Mouse (Mus musculus): ENCODE results near the gene Rnf114.

Rnf114 gene

DNA sequence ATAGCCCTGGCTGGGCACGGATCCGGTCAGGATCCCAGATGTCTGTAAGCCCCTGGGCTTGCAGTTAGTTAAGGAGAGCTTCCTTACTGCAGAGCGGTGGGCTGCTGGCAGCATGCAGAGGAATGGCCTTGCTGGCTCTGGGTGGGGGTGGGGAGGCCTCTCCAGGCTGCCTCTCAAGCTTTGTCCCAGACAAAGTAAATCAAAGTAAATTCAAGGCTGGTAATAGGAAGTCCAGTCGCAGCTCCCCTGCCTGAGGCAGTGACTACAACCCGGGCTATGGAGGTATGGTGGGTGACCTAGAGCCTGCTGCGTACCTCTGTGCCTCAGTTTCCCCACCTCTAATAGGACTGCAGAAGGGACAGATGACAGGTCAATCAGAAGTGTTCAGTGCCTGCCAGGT, 48.9 kb downstream of the Rnf114 start:
- no peak for DNase-seq

DNA sequence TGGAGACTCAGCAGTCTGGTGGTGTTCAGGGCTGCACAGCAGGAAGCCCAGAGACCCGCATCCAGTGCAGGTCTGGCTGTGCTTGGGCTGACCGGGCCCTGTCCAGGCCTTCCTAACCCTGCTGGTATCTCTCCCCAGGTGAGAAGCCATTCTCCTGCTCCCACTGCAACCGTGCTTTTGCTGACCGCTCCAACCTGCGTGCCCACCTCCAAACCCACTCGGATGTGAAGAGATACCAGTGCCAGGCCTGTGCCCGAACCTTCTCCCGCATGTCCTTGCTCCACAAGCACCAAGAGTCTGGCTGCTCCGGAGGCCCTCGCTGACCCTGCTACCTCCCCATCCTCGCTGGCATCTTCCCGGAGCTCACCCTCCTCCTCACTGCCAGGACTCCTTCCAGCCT, 49.3 kb downstream of the Rnf114 start:
- DNase-seq: no peak

DNA sequence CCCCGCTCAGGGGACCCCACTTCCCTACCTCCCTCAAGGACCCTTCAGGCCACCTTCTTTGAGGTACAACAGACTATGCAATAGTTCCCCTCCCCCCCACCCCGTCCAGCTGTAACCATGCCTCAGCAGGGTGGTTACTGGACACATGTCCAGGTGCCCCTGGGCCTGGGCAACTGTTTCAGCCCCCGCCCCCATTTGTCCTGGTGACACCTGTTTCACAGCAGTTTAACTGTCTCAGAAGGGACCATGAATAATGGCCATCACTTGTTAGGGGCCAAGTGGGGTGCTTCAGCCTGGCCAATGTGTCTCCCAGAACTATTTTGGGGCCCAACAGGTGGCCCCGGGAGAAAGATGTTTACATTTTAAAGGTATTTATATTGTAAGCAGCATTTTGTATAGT, 49.9 kb downstream of the Rnf114 start:
- DNase-seq: no peak

DNA sequence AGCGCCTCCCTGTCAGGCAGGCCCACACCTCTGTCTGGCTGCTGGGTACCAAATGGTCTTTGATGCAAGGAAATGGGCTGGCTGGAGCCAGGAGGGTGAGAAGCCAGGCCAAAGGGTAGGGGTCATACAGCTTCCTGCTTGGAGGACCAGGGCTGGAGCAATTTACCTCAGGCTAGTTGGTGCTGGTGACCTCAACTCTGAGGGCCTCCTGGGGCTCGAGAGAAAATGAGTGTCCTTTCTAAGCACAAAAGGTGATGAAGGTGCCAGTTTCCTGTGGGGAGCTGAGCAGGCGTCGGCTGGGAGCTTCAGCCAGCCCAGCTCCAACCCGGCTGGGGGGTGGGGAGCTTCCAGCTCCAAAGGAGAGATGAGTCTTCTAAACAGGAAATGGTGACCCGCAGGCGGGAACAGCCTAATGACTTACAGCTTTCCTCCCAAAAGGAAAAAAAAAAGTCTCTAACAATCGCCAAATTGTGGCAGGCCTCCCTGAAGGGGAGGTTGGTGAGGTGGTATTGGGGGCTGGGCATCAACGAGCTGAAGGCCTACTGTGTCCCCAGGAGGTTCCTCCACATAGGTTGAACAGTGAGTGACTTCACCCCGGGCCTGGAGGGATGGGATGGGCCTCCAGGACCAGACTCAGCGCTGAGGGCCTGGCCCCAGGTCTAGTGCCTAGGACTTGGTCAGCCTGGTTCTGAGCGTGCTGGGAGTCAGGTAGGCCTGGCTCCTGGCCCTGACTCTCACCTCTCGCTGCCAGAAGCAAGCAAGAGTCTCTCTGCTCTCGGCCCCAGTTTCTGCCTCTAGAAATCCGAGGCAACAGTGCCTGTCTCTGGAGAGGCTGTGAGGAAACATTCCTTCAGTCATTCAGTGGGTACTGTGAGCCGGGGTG, 50.9 kb downstream of the Rnf114 start:
- DNase-seq: no peak

DNA sequence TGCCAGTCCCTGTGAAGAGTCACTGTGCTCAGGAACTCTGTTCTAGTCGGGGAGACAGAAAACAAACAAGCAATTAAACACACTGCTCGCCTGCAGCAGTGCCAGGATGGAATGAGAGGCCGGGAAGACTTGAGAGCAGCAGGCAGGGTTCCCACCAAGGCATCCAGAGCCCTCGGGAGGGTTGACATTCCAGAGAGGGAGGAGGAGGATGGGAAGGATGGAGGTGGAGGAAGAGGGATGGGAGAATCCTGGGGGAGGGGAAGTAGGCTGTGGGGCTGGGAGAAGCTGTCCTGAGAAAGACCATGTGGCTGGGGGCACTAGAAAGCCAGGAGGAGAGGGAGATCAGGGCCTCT, 51.5 kb downstream of the Rnf114 start:
- no peak for DNase-seq

DNA sequence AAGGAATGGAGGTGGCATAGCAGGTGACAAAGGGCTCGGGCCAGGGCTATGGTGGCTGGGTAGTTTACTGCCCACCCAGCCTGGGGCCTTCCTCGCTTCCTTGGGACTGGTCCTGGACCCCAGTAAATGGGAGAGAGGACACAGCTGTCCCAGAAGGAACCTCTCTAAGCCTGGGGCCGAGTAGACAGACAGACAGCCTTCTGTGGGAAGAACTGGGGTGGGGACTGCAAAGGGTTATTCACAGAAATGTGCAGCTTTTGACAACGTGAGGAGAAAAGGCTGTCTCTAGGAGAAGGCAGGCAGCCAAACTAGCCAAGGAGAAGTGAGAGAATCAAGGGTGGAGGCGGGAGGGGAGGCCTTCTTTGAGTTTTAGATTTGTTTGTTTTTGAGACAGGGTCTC, 52.0 kb downstream of the Rnf114 start:
- DNase-seq: no peak

DNA sequence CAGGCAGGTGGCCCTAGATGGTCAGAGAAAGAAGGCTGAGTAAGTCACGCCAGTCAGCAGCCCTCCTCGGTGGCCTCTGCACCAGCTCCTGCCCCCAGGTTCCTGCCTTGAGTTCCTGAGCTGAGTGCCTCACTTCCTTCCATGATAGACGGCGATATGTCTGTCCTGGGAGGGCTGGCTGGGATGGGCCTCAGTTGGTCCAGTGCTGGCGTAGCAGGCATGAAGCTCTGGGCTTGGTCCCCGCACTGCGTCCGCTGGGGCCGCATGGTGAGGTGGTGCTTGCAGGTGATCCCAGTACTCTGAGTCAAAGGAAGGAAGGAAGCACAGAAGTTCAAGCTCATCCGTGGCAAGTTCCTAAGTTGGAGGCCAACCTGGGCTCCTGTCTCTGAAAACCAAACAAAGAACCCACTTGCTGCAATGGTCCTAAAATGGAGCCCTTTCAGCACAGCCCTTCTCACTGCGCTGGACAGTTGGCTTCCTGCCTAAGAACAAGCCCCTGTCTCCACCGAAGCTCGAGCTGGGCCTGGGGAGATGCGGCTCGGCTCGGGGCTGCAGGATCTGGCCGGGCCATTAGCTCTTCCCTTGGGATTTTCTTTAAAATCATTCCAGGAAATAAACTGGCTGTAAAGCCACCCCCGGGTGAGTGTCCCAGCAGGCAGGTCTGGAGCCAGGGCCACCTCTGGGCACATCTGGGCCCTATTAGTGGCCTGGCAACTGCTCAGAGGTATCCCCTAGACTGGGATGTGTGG, 54.2 kb downstream of the Rnf114 start:
- DNase-seq: no peak

DNA sequence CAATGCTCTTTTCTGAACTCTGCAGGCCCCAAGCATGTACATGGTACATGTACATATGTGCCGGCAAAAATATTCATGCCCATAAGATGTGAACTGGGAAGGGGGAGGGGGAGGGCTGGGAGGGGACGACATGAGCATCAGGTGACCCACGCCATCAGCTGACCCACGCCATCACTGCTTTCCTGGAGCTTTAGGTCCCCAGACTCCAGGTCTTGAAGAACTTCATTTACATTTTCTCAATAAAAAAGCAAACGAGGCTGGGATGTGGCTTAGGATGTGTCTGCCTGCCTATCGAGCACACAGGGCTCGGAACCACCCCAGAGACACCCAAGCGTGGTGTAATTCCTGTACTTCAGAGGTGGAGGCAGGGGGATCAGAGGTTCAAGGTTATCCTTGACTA, 55.0 kb downstream of the Rnf114 start:
- no peak for DNase-seq

DNA sequence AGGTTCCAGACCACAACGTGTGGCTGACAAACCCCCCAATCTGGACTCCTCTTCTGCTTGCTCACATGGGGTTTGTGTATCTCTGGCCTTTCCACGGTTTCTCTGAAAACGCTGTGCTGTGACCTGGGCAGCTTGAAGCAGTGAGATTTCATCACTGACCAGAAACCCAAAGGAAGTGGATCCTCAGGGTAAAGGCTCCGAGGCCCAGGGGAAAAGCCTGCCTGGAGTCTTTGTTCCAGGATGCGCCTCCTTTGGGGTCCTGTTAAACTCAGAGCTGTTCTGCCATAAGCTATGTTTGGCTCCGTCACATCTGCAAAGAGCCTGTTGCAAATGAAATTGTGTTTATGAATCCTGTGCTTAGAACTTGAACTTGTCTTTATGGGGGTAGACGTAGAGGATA, 56.5 kb downstream of the Rnf114 start:
- DNase-seq: no peak

DNA sequence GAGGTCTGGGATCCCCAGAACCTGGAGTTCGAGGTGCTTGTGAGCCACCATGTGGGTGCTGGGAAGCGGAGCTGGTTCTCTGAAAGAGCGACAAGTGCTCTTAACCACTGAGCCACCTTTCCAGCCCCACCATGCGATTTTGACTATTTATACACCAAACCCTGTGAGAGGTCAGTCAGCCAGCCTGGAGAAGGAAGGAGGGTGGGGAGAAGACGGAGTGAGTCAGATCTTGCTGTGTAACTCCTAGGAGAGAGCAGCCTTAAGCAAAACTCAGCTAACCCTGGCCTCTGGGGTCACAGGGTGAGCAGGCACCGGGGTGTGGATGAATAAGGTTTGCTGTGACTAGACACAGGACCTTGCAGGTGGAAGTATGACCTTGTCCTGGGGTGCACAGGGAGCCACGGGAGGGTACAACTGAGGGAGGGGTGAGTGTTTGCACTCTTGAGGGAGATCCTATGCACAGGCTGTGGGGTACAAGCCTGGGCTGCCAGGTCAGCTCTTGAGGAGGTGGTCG, 58.0 kb downstream of the Rnf114 start:
- no peak for DNase-seq

DNA sequence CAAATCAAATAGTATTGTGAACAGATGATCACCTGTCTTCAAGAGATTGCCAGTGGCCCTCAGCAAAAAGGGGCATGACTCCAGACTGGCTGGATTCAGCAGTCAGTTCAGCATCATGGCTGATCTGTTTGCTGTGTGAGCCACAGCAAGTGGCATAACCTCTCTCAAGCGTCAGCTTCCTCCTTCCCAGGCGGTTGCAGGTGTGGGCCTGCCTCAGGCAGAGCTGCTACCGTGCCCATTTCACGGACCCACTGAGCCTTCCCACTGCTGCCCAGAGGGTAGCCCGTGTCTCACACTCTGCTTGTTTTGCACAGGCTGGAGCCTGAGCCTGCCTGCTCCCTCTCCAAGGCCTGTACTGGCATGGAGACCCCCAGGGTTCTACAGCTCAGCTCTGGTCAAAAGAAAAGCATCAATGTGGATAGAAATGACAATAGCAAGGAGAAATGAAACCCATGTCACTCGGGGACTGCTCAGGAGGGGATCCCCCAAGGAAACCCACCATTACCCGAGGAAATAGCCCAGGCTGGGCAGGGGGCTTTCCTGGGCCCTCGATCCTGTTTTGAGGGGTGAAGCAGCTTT, 59.0 kb downstream of the Rnf114 start:
- peak; percentile 45 for DNase-seq

DNA sequence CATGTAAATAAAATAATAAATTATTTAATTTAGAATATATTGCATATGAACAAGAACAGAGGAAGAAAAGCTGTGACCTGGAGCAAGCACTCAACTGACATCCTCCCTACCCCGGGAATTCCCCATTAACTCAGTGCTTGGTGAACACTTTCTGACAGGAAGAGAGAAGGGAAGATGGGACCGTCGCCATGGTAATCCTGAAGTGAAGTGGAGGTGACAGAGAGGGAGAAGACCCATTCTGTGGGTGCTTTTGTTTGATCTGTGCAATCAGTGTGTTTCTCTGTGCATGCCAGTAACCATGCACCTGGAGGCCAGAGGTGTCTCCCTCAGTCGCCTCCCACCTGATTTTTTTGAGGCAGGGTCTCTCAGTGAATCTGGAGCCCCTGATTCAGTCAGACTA, 59.8 kb downstream of the Rnf114 start:
- DNase-seq: no peak

DNA sequence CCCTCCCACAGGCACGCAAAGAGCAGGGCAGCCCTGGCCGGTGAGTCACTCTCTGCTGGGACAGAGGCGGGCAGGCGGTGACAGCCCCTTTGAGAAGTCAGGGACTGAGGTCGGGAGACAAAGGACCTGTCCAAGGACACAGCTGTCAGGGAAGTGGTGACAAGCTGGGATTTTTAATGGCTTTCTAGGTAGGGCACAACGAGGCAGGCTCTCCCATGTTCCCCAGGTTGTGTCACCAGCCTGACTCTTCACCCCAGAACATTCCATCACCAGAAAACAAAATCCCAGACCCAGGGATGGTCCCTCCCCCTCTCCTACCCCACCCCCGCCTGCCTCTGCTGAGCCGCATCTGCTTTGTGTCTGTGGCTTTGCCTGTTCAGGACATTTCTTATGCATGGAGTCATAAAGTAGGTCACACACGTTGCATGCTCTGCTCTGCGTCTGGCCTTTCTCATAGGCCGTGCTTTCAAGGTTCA, 60.5 kb downstream of the Rnf114 start:
- peak; percentile 38 for DNase-seq

DNA sequence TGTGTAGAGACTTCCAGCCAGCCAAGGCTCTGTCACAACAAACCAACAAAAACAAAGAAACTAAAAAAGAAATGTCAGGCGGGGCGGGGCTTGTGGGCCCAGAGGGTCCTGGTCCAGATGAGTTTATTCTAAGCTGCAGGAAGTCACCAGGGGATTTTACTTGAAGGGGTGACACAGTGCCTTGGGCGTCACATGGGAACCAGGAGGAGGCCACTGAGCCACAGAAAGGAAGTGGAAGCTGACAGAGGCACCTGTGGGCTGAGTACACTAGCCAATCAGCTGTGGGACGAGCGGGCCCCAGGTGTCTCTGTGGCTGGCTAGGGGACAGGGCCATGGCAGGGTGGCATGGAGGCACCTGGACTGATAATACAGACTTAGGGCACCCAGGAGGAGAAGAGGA, 63.3 kb downstream of the Rnf114 start:
- DNase-seq: peak; percentile 57

DNA sequence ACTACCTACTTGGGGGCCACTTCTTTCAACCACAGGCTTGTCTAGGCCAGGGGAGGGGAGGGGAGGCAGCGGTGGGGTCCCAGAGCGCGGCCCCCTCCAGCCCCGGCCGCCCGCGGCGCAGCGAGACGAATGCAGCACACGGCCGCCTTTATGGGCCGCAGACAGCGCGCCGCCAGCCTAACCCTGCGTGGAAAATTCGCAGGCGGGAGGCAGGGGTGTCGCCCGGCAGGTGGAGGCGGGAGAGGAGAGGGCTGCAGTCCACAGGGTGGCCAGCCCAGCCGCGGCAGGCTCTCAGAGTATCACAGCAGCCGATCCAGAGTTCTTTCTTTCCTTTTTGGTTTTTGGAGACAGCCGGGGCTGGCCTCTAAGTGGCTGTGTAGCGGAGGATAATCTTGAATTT, 67.0 kb downstream of the Rnf114 start:
- DNase-seq: no peak

DNA sequence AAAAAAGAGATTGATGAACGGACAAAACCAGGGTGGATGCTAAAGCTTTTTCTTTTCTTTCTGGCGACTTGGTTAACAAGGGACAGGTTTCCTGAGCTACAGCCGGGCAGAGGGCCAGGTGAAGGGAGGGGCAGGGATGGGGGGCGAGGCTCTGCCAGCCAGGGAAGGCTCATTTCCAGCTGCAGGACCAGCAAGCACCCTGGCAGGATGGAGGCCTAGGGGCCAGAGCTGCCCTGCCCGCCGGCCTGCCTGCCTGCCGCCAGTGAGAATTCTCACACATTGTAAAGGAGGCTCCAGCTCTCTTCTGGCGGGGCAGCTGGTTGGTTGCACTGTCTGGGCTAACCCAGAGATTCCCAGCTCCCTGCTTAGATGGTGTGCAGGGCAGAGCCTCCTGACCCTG, 69.7 kb downstream of the Rnf114 start:
- DNase-seq: no peak

DNA sequence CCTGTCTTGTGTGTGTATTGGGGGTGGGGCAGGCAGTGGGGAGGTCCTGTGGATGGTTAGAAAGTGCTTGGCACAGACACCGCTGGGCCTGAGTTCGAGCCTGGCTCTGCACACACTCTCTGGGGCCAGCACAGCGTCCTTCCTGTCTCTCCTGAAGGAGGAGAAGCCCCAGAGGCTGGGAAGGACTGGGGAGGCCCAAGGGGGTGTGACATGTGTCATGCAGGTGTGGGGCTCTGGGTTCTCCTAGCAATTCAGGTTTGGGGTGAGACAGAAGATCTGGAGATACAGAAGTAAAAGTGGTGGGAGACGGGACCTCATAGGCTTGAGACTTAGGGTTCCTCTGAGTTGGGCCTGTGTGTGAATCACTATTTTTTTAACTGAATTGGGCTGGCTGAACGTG, 70.6 kb downstream of the Rnf114 start:
- DNase-seq: no peak

DNA sequence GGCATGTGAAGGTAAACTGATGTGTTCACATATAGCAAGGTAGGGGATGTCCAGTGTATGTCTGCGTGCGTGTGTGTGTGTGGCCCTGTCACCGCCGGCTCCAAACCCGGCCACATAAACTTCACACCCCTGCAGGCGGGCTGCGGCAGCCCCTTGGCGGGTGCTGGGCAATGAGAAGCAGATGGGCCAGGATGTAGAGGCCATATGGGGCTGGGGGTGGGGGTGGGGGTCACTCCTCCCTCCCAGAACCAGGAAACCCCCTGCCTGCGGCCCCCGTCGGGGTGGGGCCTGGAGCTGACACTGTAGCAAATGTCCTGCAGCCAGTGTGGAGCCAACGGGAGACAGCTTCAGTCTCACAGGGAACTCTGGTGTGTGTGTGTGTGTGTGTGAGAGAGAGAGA, 71.3 kb downstream of the Rnf114 start:
- no peak for DNase-seq

DNA sequence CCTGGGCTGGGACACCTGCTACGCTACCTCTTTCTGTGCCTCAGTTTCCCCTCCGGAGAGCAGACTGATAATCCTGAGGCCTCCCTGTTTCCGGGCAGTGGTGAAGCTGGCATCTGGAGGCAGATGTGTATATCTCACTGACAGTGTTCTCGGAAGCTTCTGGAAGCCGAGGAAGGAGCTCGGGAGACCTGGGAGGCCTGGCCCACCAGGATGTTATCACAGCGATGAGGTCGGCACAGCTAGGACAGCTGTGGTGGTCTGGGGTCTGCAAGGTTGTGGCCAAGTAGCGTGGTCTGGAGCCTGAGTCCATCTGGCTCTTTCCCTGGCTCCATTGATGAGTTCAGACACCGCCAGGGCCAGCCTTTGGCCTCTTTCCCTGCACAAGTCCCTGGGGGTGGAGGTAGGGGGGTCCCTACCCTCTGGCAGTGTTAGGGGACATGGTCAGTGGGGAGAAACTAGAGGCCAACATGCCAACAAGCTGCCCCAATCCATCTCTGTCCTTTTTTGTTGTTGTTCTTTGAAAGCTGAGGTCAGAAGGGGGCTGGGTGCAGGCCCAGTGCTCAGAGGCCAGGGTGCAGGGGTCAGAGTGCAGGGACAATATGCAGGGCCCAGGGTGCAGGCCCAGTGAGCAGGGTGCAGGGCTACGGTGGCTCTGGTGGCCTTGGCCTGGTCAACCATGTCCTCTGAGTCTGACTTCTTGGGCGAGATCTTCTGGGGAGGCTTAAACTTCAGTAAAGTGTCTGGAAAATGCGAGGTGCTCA, 72.3 kb downstream of the Rnf114 start:
- no peak for DNase-seq

DNA sequence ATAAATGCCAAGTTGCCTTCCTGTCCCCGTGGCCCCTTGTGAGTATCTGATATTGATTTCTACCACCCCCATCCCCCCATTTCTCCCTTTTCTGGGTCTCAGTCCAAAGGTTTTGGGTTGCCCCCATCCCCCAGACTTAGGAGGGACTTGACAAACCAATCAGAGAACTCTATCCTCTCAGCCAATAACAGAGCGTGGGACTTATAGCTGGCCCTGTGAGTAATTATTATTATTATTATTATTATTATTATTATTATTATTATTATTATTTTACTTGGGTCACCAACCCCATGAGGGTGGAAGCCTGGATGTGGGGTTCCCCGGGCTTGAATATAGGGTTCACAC, 72.8 kb downstream of the Rnf114 start:
- DNase-seq: no peak

DNA sequence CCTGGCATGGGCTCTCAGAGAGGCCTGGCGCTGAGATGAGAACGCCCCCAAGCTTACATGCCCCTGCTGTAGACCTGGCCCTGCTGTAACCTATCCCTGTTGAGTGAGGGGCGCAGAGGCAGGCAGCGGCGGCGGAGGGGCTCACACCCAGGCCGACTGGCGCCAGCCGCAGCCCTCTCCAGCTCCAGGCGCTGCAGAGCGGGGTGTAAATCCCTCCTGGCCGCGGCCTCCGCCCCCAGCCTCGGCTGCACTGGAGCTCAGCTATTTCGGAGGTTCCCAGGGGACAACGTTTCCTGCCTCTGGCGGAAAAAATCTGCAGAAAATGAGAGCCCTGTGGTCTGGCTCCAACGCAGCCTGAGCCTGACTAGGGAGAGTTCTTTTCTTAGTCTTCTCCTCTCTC, 73.2 kb downstream of the Rnf114 start:
- no peak for DNase-seq
